Mouse (Mus musculus) liver, postnatal 0 days (tissue): Measurements from ENCODE around the gene A930004D18Rik.

ENCODE experiments used
- CTCF ChIP-seq: sonication (generic); IDR thresholded peaks from 2 replicates; pipeline ENCODE4 v1.5.1; 2016; ENCODE audit warnings: antibody characterized with exemption, low read depth
- EP300 ChIP-seq: IDR thresholded peaks from 2 replicates; pipeline ENCODE4 v1.6.1; 2016; ENCODE audit warnings: antibody characterized with exemption, low read depth, mild to moderate bottlenecking

DNA sequence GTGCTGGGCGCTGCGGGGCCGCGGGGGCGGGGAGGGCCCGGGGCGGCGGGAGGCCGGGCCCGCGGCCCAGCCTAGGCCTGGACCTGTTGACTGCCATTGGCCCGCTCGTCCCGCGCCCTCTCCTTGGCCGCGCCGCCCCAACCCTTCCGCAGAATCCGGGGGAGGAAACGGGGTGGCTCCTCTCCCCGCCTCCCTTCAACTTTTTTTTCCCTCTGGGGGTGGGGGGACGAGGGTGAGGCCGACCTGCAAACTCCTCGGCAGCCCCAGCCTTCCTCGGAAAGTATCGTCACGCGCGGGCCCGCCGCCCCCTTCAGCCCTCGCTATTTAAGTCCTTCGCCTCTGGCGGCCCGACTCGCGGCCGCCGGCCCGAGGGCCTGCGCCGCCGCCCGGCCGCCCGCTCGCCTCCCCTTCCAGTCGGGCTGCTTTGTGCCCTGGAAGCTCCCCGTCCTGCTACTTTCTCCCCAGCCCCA, 19.3 kb upstream of the A930004D18Rik start:
- no peak for TF ChIP-seq CTCF
- no peak for TF ChIP-seq EP300
